In genomic region chr17:47359964-47360363, GRCm38 (mm10) we compare ENCODE assay signal across 9 mouse cellular contexts. TPM values are rescaled to one million over a fixed set of nuclear protein-coding genes. Genes with fewer than 3 reads are reported as not detected.
A peak's percentile ranks its signal among the peaks of the same experiment; 100 is the strongest.
DNase-seq lines count a peak whose midpoint lies in the region; ATAC-seq and TF ChIP-seq lines count a peak whose summit lies in the region.
"Had no signal": no experiment of that assay in that cellular context is flagged by ENCODE, and none has a peak within 500 bp of the region (broad histone marks: within the 10 kb centered on the region; RNA-seq: fewer than 3 reads in every experiment).

No protein-coding gene starts in this region.

- in situ Hi-C loops in ES-E14 (cut with MboI; ENCODE audit: low sequenced_read_pairs in 2 of 2, unreplicated experiment in 2 of 2): no loop called here

- peaks cover 18% of the 10 kb centered on the region; the same call in 1 of the 2 replicates for H3K36me3 ChIP-seq in intestine, postnatal 0 days (ENCODE audit: control insufficient read depth, insufficient read depth)
- H3K36me3 ChIP-seq in intestine, embryonic 16.5 days (ENCODE audit: control insufficient read depth, insufficient read depth, low read length): peaks cover 5% of the 10 kb centered on the region; the same call in 1 of the 2 replicates
- peaks cover 3% of the 10 kb centered on the region; the same call in 1 of the 2 replicates for H3K36me3 ChIP-seq in ES-E14 (ENCODE audit: control insufficient read depth, insufficient read depth, low read length, poor library complexity, severe bottlenecking)
- peaks cover 8% of the 10 kb centered on the region for H3K36me3 ChIP-seq in stomach, postnatal 0 days (ENCODE audit: control insufficient read depth, insufficient read depth, low read length)

- peak; percentile 75 for TF ChIP-seq CTCF in intestine, postnatal 0 days (IDR thresholded peaks at IDR 0.05; ENCODE audit: low read depth)
- TF ChIP-seq CTCF in stomach, postnatal 0 days (IDR thresholded peaks at IDR 0.05; ENCODE audit: low read depth): peak; percentile 74

- H3K4me3 ChIP-seq in intestine, postnatal 0 days (ENCODE audit: low read depth, low read length): no peak overlapping the region
- no peak overlapping the region for H3K4me3 ChIP-seq in intestine, embryonic 16.5 days (ENCODE audit: low read length)
- no peak overlapping the region for H3K4me3 ChIP-seq in ES-E14 (ENCODE audit: insufficient read depth in 1 of 2, low read depth in 1 of 2, low read length in 2 of 2, poor library complexity in 1 of 2, severe bottlenecking in 1 of 2)
- H3K4me3 ChIP-seq in stomach, postnatal 0 days (ENCODE audit: low read depth, low read length): no peak overlapping the region
- H3K4me3 ChIP-seq: heart, embryonic 15.5 days; neural tube, embryonic 12.5 days had no signal

- no peak overlapping the region for H3K27ac ChIP-seq in intestine, postnatal 0 days (ENCODE audit: low read depth, low read length)
- no peak overlapping the region for H3K27ac ChIP-seq in intestine, embryonic 16.5 days (ENCODE audit: low read length)
- H3K27ac ChIP-seq in ES-E14 (ENCODE audit: insufficient read depth, low read depth, low read length, poor library complexity, severe bottlenecking): no peak overlapping the region
- no peak overlapping the region for H3K27ac ChIP-seq in stomach, postnatal 0 days (replicated peaks)
- H3K27ac ChIP-seq: neural tube, embryonic 12.5 days had no signal

- H3K9ac ChIP-seq in intestine, postnatal 0 days (ENCODE audit: low read depth, low read length): no peak overlapping the region
- no peak overlapping the region for H3K9ac ChIP-seq in intestine, embryonic 16.5 days (ENCODE audit: low read depth, low read length)
- no peak overlapping the region for H3K9ac ChIP-seq in ES-E14 (ENCODE audit: insufficient read depth, low read depth, low read length, poor library complexity, severe bottlenecking)
- H3K9ac ChIP-seq in stomach, postnatal 0 days (ENCODE audit: low read length): no peak overlapping the region
- H3K9ac ChIP-seq: heart, embryonic 15.5 days; neural tube, embryonic 12.5 days had no signal

- no peak for TF ChIP-seq EP300 in stomach, postnatal 0 days (optimal IDR thresholded peaks at IDR 0.05)

- ATAC-seq in intestine, postnatal 0 days: 0 out of 2 replicates have a peak, but pooled peaks have one; percentile 13
- no peak for ATAC-seq in intestine, embryonic 16.5 days
- no peak; the same call in 1 of the 2 replicates for ATAC-seq in stomach, postnatal 0 days (ENCODE audit: low FRiP score, low TSS enrichment)

- no peaks in the 10 kb centered on the region for H3K9me3 ChIP-seq in intestine, postnatal 0 days (ENCODE audit: control insufficient read depth)
- H3K9me3 ChIP-seq in intestine, embryonic 16.5 days (ENCODE audit: control insufficient read depth, low read length): no peaks in the 10 kb centered on the region
- H3K9me3 ChIP-seq in ES-E14 (ENCODE audit: control insufficient read depth, insufficient read depth, low read depth, low read length): no peaks in the 10 kb centered on the region
- H3K9me3 ChIP-seq in stomach, postnatal 0 days (ENCODE audit: control insufficient read depth, low read length): no peaks in the 10 kb centered on the region
- H3K9me3 ChIP-seq: heart, embryonic 15.5 days; neural tube, embryonic 12.5 days had no signal

- no peak overlapping the region for H3K4me2 ChIP-seq in intestine, postnatal 0 days (replicated peaks; ENCODE audit: low read depth)
- no peak overlapping the region for H3K4me2 ChIP-seq in intestine, embryonic 16.5 days (ENCODE audit: low read depth, low read length)
- no peak overlapping the region for H3K4me2 ChIP-seq in stomach, postnatal 0 days (replicated peaks; ENCODE audit: low read depth)
- H3K4me2 ChIP-seq: heart, embryonic 15.5 days; neural tube, embryonic 12.5 days had no signal

- peak; percentile 62 for DNase-seq in ES-E14 (ENCODE audit: low read depth, low spot score)
- peak; percentile 75 to 78 for DNase-seq in adrenal gland, postnatal 36 days
- peak; percentile 77 for DNase-seq in induced T-regulatory cell, adult 2 months (ENCODE audit: low read depth)
- peak; percentile 59 for DNase-seq in lung, postnatal 14 days
- peak; percentile 70 for DNase-seq in stomach, postnatal 0 days (ENCODE audit: low spot score)

- WGBS in intestine, postnatal 0 days: 48% methylated on average over 6 of the region's 6 CpGs
- WGBS in intestine, embryonic 16.5 days: 53% methylated on average over 6 of the region's 6 CpGs
- WGBS in stomach, postnatal 0 days: 50% methylated on average over 6 of the region's 6 CpGs

- H3K27me3 ChIP-seq in intestine, postnatal 0 days (replicated peaks; ENCODE audit: control insufficient read depth, insufficient read depth, low read length): no peaks in the 10 kb centered on the region
- H3K27me3 ChIP-seq in intestine, embryonic 16.5 days (replicated peaks; ENCODE audit: control insufficient read depth, insufficient read depth, low read length): no peaks in the 10 kb centered on the region
- H3K27me3 ChIP-seq in stomach, postnatal 0 days (ENCODE audit: control insufficient read depth, insufficient read depth, low read length): no peaks in the 10 kb centered on the region
- H3K27me3 ChIP-seq: heart, embryonic 15.5 days; neural tube, embryonic 12.5 days had no signal

- H3K4me1 ChIP-seq in intestine, postnatal 0 days (replicated peaks; ENCODE audit: control insufficient read depth, insufficient read depth, low read length): no peaks in the 10 kb centered on the region
- no peaks in the 10 kb centered on the region for H3K4me1 ChIP-seq in intestine, embryonic 16.5 days (ENCODE audit: control insufficient read depth, insufficient read depth, low read length)
- no peaks in the 10 kb centered on the region for H3K4me1 ChIP-seq in ES-E14 (ENCODE audit: control insufficient read depth in 2 of 2, insufficient read depth in 2 of 2, low read length in 2 of 2, poor library complexity in 1 of 2)
- H3K4me1 ChIP-seq in stomach, postnatal 0 days (replicated peaks; ENCODE audit: control insufficient read depth, insufficient read depth): no peaks in the 10 kb centered on the region
- H3K4me1 ChIP-seq: heart, embryonic 15.5 days; neural tube, embryonic 12.5 days had no signal

TF ChIP-seq in ES-E14, 5 proteins besides CTCF, POLR2A, EP300 and RAD21:
- TF ChIP-seq CHD2 (IDR thresholded peaks at IDR 0.05; ENCODE audit: low read depth, low read length) (no peak), HCFC1 (IDR thresholded peaks at IDR 0.05; ENCODE audit: borderline replicate concordance, insufficient read depth, low read length) (no peak), MAFK (IDR thresholded peaks at IDR 0.05; ENCODE audit: insufficient read depth, low read depth, low read length) (no peak), ZNF384 (IDR thresholded peaks at IDR 0.05; ENCODE audit: low read depth, low read length) (no peak), ZC3H11A (IDR thresholded peaks at IDR 0.05; ENCODE audit: borderline replicate concordance, low read depth, low read length) (no peak)
TF ChIP-seq in ES-E14: peak in this region for 0.

RNA-seq across cellular contexts. Expression of gene Mrps10, which starts 8.7 kb away (rescaled TPM):
- 46.8 and 49.6 TPM in 2 replicates for polyA plus RNA-seq in intestine, postnatal 0 days (2015; fragmentation: Nextera tagmentation; extraction: Ambion mirVana)
- 72.0 and 80.0 TPM in 2 replicates for polyA plus RNA-seq in intestine, embryonic 16.5 days (2015; fragmentation: Nextera tagmentation; extraction: Ambion mirVana)
- total RNA-seq in ES-E14 (2012; rRNA removed): 55.8 and 65.1 TPM in 2 replicates
- 10 to 100 TPM; 37.5 to 52.8 TPM for total RNA-seq in adrenal gland, postnatal 36 days (2021)
- 58.6 and 59.5 TPM in 2 replicates for polyA plus RNA-seq in stomach, postnatal 0 days (2015; fragmentation: Nextera tagmentation; extraction: Ambion mirVana)

RNA-seq across cellular contexts. Expression of gene Guca1b, which starts 25.2 kb away (rescaled TPM):
- polyA plus RNA-seq in intestine, postnatal 0 days (2015; fragmentation: Nextera tagmentation; extraction: Ambion mirVana): 0.13 and 0.17 TPM in 2 replicates
- polyA plus RNA-seq in intestine, embryonic 16.5 days (2015; fragmentation: Nextera tagmentation; extraction: Ambion mirVana): 0.66 TPM in 2 replicates
- total RNA-seq in ES-E14 (2012; rRNA removed): not detected in 2 replicates
- 1 to 10 TPM in 1 of 2 experiments, under 1 TPM in 1; 0.60 to 2.4 TPM for total RNA-seq in adrenal gland, postnatal 36 days (2021)
- polyA plus RNA-seq in stomach, postnatal 0 days (2015; fragmentation: Nextera tagmentation; extraction: Ambion mirVana): 0.17 and 0.22 TPM in 2 replicates

RNA-seq across cellular contexts. Expression of gene Guca1a, which starts 40.4 kb away (rescaled TPM):
- polyA plus RNA-seq in intestine, postnatal 0 days (2015; fragmentation: Nextera tagmentation; extraction: Ambion mirVana): 2.7 and 3.3 TPM in 2 replicates
- polyA plus RNA-seq in intestine, embryonic 16.5 days (2015; fragmentation: Nextera tagmentation; extraction: Ambion mirVana): 2.3 and 2.4 TPM in 2 replicates
- total RNA-seq in ES-E14 (2012; rRNA removed): 10.7 and 12.2 TPM in 2 replicates
- 1 to 10 TPM; 1.2 to 1.7 TPM for total RNA-seq in adrenal gland, postnatal 36 days (2021)
- polyA plus RNA-seq in stomach, postnatal 0 days (2015; fragmentation: Nextera tagmentation; extraction: Ambion mirVana): 5.4 and 6.7 TPM in 2 replicates
